Mouse (Mus musculus) adrenal gland, adult 2 months (tissue): ENCODE results near the gene Ccdc127. TPM values are rescaled to one million over a fixed set of nuclear protein-coding genes. Genes with fewer than 3 reads are reported as not detected.

ENCODE experiments used
- DNase-seq: peaks from one replicate; pipeline ENCODE4 v3.0.0; 2021
- long read RNA-seq: library from polyadenylated mRNA; stranded (forward); transcript quantifications from one replicate; pipeline ENCODE4 v2.0.0, GENCODE M21; 2021
- polyA plus RNA-seq: library from polyadenylated mRNA; depleted of rRNA; stranded (reverse); fragments of >200 nt; gene quantifications from 2 replicates; pipeline ENCODE4 v1.2.3, GENCODE M21; 2012; rRNA removed
- total RNA-seq, 2 experiments: library from RNA; stranded (reverse); gene quantifications; 2 replicates each; pipeline ENCODE4 v1.2.3; 2021

Gene Ccdc127
- total RNA-seq (10 to 100 TPM; 51.0 to 58.7 TPM), polyA plus RNA-seq (1.1 and 1.3 TPM in 2 replicates)
- long read RNA-seq, full-length matches to known transcripts: 34 of 35 reads
- long read RNA-seq, partial matches to known transcripts: 1 of 35 reads
- long read RNA-seq, other reads (novel, unspliced or antisense): 0 of 35 reads

DNA sequence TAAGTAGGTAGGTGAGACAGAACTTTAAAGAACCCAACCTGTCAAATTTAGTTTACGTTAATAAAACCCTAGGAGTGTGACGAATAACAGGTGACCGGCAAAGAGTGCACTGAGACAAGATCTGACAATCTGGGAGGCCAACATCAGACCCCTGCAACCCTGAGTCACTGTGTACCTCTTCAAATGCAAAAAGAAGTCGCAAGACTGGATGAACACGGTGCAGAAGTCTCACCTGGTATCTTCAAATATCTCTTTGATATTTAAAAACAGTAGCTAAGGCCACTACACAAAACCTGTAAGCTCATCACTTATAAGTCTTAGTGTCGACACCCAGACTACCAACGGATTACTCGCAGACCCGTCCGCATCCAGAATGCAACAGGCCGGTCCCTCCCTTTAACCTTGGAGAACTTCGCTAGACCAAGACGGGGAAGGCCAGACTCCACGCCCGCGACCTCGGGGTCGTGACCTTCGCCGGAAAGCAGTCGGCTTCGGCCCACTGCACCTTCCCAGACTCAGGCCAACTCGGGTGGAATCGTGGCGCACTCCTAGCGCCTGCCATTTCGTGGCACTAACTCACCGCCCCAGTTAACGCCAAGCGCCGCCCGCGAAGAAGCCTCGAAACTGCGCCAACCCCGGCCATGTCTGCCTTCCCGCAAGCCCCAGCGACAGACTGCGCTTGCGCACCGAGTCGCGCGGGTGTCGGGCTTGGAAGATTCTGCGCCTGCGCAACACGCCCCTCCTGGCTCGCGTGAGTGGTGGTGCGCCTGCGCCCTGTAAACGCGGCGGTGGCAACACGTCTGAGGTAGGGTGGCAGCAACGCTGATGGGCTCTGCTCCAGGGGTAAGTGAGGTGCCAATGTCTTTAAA is at the start of gene Ccdc127, which contains the start of gene Sdha:
Gene Ccdc127, plus strand, starts transcription at position 744 of the 869 bp plus-strand sequence.
Gene Sdha, minus strand, starts transcription at position 715 of the 869 bp plus-strand sequence.
- peak; percentile 97 for DNase-seq

DNA sequence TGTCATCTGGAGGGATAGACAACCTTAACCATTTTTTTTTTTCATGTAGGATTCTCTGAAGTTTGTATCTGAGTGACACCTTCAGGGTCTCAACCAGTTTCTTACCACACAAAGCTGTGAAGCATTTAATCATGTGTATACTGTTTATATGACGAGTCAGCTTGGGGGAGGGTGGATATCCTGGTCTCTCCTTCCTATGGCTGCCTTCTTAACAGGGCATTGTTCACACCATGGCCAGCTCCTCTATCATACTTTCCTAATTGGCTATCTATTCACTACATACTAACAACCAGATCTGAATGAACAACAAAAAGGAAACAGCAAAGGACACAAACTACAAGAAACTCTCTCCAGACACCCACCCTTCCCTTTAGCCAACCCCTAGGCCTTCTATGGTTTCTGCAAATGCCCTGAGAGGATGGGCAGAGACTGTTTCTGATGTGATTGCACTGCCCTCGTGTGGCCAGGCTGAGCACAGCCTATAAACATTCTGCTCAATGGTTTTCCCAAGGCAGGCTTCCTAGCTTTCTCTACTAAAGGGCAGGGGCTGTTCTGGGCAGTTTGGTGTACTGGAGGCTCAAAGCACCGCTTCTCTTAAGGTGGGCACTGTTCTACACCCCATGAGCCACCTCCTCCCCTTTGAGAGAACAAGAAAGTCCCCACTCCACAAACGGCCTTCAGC is 49.0 kb upstream of the Ccdc127 start:
- peak; percentile 76 for DNase-seq

DNA sequence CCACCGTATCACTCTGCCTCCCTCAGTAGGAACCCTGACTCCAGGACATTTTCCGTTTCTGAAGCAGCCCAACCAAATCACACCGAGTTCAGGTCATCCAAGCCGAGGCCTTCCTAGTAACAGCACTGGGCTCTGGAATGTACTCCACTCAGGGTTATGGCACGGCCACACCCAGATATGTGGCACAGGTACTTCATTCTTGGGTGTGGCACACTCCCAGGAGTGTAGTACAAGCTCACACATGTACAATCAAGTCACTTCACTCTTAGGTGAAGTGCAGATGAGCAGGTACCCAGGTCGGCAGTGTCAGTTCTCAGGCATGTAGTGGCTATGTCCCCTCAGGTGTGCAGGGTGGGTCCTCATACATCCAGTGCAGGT is 48.5 kb upstream of the Ccdc127 start:
- no peak for DNase-seq

DNA sequence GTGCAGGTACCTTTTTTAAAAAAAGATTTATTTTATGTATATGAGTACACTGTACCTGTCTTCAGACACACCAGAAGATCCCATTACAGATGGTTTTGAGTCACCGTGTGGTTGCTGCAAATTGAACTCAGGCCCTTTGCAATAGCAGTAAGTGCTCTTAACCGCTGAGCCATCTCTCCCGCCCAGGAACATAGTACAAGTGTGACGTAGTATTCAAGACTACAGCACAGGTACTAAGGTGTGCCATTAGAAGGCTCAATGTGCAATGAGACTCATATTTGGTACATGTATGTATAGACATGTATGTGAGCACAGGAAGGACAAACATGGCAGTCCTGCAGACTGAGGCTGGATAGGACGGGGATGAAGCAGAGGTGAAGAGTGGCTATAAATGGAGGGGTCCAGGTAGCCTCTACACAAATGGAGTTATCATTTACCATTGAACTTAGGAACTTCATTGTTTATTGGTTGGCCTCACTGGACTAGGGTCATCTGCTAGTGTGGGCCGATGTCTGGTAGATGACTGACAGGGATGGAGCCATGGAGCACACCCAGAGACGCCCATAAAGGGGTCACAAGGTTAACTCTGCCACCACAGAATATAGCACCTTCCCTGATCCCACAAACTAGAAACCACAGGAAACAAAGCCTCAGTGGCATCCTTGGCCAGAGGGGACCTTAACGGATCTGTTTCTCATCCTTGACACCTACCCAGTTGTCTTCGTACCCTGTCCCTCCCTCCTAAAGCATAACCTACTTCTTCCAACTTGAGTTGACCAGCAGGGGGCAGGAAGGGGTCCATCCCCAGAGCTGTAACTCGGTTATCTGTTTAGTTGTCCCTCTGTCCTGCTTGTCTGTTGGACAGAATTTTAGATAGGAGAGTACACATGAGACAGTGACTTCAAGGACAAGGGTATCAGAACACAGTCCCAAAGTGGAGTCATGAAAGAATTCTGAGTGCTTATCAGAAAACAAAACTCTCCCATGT is 47.8 kb upstream of the Ccdc127 start:
- DNase-seq: no peak

DNA sequence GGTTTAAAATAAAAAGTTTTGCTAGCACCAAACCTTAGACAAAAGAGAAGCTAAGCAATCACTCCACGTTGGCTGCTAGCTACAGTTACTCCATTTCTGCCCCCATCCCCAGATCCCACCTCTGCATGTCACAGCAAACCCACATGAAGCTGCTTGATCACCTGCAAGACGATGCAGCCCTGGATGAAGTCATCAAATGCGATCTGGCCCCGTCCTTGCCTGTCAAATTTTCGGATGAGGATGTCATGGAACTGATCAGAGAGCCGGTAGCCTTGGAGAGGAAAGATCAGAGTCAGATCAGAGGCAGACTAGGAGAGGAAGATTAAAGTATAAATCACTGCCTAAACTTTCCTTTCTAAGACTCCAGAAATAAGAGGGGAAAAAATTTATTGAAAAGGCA is 44.7 kb upstream of the Ccdc127 start:
- DNase-seq: peak; percentile 64

DNA sequence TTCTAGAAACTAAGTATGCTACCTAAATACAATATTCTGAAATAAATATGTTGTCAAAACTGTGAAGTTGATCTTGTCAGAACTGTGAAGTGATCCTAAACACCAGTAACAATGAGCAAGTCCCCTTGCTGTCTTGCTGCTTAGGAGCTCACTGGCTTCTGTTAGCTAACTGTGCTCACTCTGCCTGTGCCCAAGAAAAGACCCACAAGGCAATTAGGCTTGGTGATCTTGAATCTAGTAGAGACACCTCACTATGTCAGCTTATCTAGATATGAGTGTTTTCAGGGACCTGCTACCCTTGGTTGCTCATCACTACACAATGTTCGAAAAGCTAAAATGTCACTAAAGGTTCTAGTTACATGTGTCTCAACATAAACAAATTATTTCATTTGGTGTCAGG is 44.3 kb upstream of the Ccdc127 start:
- DNase-seq: no peak

DNA sequence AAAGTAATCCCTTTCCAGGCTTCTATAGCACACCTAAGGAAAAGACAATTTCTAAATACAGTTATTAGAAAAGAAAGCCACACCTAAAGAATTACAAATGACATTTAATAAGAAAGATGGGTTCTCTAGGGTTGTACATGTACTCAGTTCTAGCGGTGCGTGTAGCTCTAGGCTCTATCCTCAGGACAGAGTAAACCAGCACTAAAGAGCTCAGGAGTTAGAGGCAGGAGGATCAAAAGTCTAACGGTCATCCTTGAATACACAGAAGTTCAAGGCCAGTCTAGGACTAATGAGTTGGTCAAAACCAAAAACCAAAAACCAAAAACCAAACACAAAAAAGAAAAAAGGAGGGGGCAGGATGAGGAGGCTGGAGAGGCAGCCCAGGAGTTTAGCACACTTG is 35.5 kb upstream of the Ccdc127 start:
- DNase-seq: no peak

DNA sequence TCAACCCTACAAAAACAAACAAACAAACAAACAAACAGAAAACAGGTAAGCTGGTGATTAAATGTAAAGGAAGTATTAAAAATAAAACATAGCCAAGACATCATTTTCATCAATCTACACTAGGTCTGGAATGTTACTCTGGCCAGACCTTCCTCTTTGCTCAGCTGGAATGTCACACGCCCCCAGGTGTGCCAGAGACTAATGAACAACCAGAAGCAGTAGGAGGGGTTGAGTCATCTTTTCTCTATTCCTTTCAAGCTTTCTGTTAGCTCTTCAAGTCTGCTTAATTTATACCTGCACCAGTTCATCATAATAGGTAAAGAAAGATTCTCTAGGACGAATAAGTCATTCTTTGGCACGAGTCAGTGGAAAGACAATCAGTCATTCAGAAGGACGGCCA is 33.7 kb upstream of the Ccdc127 start:
- DNase-seq: no peak

DNA sequence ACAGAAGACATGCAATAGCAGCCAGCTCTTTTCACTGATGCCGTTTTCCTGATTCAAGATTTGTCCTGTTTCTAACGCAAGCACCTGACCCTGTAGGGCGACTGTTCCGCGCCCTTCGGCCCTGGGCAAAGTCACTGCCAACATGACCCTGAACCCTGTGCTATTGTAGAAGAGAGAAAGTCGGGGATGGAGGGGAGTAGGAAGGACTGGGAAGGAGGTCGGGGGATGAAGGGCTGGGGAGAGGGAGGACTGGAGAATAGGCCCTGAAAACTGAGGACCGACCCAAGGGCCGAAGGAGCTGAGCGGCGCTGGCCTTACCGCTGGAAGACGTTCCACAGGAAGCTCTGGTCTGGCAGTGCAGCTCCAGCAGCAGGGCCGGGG is 33.3 kb upstream of the Ccdc127 start:
- no peak for DNase-seq

DNA sequence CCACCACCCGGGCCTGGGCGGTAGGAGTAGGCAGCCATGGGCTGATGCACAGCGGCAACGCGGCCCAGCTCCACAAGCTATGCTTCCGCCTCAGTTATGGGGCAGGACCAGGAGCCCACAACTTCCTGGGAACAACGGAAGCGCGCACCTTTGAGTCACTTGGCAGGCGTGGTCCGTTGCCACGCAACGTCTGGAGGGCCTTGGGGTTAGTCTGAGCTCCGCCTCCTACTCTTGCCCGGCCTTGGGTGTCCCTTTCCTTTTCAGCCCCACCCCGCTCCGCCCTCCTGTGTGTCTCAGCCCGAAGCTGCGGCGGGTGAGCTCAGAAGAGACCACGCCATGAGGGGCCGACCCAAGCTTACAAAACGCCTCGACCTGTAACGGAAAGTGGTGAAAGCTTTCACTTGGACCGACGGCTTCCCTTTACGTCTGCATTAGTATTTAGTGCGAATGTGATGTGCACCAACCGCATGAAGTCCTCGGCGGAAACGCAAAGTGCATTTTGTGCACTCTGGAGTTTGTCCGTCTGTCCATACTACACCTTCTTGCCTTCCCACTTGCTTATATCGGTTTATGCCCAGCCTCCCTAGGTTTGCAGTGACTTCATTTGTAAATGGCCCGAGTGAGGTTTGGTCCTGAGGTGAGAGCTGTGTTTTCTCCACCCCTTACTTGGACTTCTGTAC is 32.8 kb upstream of the Ccdc127 start, which contains the start of gene Pdcd6:
Gene Pdcd6, minus strand, starts transcription at position 411 of the 680 bp plus-strand sequence.
- DNase-seq: peak; percentile 98

DNA sequence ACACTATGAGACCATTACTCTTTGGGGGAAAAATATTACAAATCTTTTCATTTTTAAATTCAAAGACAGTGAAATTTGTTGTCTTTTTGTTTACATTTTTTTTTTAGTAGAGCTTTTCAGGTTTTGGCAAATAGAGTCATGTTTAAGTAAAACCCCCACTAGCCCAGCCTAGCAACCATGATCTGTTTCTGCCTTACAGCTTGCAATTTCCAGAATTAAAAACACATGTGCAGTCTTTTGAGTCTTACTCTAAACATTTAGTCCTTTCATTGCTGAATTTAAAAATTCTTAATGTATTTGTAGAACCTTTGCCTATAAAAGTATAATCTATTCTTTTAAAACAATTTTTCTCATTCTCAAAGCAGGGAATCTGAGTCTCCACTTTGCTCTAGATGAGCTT is 20.8 kb upstream of the Ccdc127 start:
- DNase-seq: no peak

DNA sequence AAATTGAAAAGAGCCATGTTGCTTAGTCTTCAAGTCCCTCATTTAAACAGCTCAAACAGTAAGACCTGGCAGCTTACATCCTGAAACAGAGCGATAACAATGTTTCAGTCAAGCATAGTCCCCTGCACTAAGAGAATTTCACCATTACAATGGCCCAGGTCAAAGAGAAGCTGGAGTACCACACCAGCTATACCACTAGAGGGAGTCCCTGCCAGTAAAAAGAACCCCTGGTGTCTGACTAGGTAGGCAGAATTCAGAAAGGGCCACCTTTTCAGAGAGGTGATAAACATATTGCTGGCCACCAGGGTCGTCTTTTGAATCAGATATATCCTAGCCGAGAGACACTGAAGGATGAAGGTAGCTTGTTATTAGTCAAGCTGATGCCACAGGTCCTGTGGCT is 9.1 kb upstream of the Ccdc127 start:
- peak; percentile 54 for DNase-seq

DNA sequence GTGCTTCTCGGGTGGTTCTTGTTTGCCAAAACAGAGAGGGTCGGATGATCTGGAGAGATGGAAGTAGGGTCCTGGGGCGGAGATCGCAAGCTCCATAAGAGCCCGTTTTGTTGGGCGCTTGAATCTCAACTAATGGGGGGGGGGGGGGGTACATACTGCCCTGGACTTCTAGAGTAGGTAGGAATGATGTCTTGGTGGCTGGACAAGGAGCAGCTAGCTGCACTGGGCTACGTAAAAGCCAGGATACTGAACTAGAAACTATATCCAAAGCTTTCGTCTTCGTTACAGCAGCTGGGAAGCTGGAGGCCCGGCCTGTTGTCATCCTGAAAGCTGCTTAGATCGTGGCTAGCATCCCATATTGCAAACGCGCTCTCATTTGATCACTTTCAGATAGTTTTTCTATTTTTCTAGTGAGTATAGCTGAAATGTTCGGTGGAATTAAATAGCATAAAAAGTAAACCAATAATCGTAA is 362 bp downstream of the Ccdc127 start:
- no peak for DNase-seq

DNA sequence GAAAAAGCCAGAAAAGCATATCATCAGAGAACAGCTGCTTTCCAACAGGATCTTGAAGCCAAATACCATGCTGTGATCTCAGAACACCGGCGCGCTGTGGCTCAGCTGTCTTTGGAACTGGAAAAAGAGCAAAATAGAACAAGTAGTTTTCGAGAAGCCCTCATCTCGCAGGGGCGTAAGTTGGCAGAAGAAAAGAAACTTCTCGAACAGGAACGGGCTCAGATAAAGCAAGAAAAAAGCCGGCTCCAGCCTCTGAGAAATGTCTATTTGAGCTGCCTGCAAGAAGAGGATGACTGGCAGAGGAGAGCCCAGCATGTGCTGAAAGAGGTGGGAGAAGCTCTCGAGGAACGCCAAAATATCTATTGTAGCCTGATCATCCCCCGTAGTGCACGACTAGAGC is 6.4 kb downstream of the Ccdc127 start:
- DNase-seq: no peak

DNA sequence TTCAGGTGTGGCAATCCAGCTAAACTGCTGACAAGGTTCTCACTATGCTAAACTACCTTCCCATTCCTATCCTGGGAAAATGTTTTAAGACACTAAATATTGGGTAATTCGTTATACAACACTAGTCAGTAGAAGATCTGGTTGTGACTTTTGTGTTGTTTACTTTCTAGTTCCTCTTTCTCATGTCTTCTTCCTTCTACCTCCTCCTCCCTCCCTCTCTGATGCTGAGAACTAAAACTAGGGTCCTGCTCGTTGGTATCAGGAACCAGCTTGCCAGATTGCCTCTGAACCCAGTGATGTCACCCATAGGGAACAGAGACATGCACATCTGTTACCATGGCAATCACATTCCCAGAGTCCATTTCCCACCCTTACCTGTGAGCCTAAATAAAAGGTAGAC is 12.1 kb downstream of the Ccdc127 start:
- no peak for DNase-seq

DNA sequence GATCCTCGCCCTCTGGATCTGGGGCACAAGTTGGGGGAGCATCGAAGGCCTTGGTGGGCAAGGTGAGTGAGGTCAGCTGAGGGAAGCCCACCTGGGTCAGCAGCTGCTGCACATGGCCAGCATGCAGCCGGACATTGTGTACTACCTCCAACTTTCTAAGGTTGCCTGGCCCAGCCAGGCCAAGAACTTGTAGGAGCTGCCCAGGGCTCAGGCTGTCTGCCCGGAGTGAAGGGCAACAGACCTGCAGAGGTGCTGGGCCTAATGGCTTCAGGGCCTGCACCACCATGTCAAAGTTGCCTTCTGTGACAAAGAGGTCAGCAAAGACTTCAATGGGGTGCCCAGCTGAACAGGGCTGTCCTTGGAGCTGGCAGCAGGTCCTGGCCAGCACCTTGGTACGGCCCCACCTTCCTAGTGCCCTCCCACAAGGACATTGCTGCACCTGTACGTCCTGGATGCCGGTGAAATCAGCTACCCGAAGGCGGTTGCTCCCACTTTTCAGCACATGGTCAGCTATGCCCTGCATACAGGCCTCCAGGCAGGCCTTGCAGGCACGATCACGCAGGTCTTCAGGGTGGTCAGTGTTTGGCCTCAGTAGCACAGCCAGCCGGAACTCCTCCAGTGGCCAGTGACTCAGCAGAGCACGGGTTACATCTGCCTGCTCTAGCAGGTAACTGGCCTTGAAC is 13.2 kb downstream of the Ccdc127 start:
- no peak for DNase-seq

DNA sequence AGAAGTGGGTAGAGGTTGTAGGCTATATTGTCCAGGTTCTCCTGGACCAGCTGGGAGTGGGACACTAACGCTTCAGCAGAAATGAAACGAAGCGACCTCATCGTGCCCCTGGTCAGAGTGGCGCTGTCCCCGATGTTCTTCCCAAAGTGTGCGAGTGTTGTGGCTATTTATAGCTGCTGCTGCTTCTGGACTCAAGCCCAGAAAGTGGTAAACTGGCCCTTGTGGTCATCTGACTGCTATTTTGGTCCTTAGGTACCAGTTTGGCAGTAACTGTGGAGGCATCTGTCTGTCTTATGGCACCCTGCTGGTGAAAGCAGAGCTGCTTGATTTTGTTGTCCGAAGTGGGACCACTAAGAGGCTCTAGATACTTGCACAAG is 13.7 kb downstream of the Ccdc127 start, which contains the start of gene Lrrc14b:
Gene Lrrc14b, minus strand, starts transcription at position 147 of the 377 bp plus-strand sequence.
- peak; percentile 58 for DNase-seq

DNA sequence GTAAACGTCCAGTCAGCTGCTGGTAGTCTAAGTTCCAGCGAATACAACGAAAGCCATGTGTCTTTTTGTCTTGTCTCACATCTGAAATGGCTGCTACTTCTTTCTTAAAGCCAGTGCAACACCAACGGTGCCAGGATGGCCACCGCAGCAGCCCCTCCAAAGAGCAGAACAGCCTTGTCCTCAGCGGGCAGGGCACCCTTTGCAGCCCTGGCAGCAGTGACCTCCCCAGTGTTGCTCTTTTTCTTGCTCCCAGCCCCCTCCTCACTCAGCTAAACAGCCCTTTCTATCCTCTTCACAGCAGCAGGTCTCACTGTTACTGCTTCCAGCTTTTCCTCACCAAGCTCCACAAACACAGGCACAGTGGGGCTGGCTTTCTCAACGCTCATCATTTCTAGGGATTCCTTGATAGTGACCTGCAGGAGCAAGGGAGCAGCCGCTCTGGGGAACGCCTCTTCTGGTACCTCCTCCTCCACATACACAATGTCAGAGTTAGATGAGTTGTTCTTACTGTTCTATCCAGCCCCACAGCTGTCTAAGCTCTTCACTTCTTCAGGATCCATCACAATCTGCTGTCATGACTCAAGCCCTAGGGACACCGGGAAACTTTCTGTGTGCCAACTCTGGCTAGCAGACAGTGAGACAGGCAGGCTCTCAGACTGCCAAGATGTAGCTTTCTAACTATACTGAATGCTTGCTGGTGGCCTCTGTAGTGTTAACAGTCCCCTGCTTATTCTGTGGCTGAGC is 31.6 kb downstream of the Ccdc127 start:
- no peak for DNase-seq

DNA sequence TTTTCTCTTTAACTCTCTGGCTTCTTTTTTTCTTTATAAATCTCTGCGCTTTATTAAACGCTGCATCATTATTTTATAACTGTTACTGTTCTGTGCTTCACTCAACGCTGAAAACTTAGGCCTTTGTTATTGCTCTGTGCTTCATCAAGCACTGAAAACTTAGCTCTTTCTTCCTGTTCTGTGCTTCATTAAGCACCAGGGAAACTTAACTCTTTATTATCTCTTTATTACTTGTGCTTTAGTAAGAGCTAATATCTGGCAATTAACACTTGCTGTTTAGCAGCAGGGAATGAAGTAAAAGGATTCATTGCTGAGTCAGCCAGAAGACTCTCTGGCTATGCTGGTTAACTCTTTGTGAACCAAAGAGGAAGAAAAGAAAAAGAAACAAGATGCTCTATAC is 32.2 kb downstream of the Ccdc127 start:
- no peak for DNase-seq

DNA sequence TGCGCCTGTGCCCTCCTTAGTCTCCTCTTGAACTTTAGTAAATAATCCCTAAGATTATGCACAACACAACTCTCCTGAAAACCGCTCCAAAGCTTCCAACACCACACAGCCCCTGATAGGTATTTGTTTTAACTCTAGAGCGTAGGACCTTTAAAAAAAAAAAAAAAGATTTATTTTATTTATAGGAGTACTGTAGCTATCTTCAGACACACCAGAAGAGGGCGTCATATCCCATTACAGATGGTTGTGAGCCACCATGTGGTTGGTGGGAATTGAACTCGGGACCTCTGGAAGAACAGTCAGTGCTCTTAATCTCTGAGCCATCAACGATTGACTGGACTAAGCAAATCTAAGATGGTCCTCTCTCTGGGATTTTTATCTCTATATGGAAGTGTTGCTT is 39.6 kb downstream of the Ccdc127 start:
- DNase-seq: no peak
